Mouse (Mus musculus): ENCODE measurements around the gene Pla2g1b.
A peak's percentile ranks its signal among the peaks of the same experiment; 100 is the strongest.
"Not testable (repeated sequence)": the region's sequence is repeated elsewhere in the genome, so short reads cannot be mapped to it uniquely, and the experiment has no call there.

The Pla2g1b gene

DNA sequence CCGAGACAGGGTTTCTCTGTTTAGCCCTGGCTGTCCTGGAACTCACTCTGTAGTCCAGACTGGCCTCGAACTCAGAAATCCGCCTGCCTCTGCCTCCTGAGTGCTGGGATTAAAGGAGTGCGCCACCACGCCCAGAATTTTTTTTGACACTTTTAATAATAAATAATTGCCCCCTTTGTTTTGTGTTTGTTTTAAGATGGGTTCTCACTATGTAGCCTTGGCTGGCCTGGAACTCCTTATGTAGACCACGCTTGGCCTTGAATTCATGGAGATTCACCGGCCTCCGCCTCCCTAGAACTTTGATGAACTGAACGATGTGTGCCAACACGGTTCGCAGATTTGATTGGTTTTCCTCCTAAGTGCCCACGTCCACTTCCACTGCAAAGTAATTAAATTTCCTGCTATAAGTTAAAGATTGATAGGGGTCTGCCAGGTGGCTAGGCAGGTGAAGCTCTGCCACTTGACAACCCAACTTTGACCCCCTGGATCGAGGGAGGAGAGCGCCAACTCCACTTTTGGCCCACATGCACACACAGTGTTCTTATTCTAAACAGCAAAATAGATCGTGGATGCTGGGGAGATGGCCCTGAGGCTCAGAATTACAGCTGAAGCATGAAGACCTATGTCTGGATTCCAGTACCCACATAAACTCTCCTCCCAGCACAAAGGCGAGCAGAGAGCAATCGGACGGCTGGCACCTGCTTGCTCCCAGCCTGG is 19.6 kb downstream of the Pla2g1b start:
- DNase-seq, result no peak

DNA sequence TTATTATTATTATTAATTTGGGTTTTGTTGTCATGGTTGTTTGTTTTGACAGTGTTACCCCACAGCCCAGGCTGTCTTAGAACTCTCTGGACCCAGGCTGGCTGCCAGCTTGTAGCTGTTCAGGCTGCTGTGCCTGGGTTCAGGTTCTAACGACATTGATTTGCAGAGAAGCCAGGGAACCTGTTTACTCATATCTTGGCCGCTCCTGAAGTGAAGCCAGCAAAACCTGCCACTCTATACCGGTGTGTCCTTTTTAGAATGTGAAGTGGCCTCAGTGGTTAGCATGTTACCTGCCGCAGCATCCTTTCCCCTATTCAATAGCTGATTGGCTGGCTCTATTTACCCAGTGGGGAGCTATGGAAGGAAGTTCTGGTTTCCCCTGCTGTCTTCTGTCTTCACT is 20.7 kb downstream of the Pla2g1b start:
- DNase-seq, result no peak

DNA sequence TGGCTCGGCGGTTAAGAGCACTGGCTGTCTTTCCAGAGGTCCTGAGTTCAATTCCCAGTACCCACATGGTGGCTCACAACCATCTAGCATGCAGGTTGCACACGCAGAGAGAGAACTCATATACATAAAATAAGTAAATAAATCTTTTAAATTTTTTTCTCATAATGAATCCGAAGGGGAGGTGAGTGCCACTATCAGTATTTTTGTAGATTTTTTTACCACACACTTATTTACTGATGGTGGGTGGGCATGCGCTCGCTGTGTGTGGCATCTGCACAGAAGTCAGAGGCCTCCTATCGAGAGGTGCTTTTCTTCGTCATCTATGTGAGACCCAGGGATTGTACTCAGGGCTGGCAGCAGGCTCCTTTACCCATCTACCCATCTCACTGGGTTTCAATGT is 21.3 kb downstream of the Pla2g1b start:
- DNase-seq, result no peak

DNA sequence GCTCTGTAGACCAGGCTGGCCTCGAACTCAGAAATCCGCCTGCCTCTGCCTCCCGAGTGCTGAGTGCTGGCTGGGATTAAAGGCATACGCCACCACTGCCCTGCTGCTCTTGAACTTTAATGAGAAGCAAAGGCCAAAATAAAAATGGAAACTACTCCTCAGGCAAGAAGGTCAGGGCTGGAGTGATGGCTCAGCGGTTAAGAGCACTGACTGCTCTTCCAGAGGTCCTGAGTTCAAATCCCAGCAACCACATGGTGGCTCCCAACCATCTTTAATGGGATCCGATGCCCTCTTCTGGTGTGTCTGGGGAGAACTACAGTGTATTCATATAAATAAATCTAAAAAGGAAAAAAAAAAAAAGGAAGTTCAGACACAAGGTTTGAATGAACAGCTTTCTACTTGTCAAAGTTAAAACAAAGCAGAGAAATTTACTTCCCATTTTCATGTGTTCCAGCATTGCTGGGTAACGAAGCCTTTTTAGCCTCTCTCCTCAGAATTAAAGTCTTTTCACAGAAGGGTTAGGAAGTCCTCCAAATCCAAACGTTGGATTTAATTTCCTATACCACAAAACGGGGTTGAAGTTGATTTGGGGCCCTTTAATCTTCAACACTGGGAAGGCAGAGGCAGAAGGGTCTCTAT is 22.0 kb downstream of the Pla2g1b start:
- DNase-seq, result no peak

DNA sequence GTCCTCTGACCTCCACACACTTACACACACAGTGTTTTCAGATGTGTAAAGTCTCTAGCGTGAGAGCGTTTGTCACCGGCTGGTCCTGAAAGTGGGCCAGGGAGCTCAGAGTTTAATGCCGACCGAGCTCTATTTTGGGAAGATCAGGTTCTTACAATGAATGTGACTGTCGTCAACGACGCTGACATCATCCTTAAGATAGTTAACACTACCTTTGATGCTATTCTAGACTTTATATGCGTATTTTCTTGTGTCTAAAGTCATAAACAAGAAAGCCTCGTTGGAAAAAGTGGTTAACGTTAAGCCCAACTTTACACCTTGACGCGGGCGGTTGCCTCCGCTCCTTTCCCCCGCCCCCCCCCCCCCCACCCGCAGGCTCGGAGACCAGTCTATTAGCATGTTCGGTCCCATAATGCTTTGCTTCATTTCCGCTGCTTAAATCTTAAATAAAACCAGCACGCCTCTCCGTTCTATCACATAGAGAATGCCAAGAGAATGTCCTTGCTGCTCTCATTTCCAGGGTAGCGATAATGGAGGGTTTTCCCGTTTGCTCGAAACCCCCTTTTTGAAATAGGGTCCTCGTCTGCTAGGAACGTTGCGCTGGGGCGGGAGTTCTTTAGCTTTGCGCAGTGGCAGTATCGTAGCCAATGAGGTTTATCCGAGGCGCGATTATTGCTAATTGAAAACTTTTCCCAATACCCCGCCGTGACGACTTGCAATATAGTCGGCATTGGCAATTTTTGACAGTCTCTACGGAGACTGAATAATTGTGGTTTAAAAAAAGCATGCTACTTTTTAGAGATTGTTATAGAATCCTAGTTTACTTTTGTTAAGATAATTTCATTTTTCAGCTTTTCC is 23.0 kb downstream of the Pla2g1b start:
- no peak for DNase-seq

DNA sequence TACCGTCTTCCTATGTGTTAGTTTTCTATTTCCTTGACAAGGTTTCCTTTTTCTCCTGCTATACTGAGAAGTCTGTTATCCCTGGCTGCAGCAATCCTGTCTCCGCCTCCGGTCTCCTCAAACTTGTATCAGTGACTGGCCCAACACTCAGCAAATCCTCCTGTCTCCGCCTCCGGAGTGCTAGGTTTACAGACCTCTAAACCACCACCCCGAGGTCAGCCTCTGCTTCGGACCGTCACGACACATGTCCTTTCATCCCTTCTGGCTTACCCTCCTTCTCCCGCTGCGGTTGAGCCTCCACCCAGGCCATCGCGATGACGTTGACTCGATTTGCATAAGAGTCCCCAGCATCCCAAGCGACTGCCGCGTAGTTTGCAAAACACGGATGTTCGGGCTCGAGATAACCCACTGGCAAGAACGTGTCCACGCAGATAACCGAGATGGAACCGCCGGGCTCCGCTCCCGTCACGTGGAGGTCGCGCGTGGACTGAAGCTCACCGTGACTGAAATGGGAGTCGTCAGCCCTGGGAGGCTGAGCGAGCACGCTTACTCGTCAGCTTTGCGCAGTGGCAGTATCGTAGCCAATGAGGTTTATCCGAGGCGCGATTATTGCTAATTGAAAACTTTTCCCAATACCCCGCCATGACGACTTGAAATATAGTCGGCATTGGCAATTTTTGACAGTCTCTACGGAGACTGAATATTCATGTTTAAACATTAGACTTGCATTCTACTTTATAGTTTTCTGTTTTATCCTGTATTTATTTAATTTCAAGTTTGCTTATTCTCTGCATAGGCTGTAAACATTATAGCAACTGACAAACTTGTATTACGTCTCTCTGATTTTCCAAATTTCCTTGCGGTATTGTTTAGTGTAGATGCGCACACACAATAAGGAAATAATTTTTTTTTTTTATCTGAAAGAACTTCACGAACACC is 23.9 kb downstream of the Pla2g1b start:
- DNase-seq, result peak; percentile 99

DNA sequence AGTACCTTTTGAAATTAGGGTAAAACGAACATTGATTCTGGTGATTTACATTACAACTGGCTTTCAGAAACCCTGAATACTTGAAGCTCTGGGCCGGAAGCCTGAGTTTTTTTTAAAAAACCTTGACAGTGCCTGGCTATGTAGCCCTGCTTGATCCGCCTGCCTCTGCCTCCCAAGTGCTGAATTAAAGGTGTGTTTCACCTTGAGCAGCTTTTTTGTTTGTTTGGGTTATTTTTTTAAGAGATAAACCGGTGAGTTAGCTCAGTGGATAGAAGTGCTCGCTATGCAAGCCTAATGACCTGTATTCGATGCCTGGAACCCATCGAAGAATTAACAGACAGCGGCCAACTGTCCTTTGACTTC is 24.6 kb downstream of the Pla2g1b start:
- DNase-seq, result no peak

DNA sequence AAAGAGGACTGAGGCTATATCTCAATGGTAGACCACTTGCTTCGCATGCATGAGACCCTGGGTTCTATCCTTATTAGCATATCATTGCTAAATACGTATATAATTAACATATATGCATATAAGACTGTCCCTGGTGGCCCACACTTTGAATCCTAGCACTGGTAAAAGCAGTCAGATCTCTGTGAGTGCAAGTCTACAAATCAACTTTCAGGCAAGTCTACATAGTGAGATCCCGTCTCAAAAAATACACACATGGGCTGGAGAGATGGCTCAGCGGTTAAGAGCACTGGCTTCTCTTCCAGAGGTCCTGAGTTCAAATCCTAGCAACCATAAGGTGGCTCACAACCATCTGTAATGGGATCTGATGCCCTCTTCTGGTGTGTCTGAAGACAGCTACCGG is 25.0 kb downstream of the Pla2g1b start:
- DNase-seq, result peak; percentile 69

DNA sequence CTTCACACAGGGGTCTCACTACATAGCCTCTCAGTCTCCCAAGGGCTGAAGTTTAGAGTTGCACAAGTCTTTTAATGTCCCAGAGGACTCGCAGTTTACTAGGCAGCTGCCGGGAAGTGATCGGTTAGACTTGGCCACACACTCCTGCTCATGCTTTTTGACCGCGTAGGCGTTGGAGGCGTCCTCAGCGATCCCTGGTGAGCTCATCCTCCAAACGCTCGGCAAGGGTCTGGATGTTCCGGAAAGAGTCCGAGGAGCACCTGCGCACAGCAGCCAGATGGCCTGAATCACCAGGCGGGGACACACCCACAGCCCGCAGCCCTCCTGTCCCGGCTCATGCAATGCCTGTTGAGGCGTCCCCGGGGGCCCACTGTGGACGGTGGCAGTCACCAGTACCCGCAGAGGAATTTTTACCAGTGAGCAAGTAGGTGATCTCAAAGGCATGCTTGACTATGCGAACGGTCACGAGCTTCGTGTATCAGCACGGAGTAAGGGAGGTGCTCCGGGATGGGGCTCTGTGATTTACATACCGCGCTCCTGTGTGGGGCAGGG is 25.8 kb downstream of the Pla2g1b start:
- peak; percentile 66 for DNase-seq

DNA sequence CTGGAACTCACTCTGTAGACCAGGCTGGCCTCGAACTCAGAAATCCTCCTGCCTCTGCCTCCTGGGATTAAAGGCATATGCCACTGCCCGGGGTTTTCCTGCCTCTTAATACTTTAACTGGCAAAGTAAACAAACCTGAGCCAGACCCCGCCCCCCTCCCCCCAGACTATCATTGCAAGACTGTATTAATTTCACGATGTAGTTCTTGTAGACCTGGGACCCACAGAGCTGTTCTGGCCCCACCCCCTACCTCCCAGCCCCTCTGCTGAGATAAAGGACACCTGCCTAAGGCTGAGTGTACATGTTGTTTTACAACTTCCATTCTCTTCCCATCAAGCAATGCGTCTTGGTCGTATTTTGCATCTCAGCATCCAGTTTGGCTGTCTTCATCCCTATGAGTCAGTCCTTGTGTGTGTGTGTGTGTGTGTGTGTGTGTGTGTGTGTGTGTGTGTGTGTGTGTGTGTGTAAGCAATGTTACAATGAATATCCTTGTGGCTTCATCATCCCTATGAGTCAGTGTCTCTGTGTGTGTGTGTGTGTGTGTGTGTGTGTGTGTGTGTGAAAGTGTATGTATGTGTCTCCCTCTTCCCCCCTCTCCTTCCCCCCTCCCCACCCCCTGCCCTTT is 26.8 kb downstream of the Pla2g1b start:
- no peak for DNase-seq

DNA sequence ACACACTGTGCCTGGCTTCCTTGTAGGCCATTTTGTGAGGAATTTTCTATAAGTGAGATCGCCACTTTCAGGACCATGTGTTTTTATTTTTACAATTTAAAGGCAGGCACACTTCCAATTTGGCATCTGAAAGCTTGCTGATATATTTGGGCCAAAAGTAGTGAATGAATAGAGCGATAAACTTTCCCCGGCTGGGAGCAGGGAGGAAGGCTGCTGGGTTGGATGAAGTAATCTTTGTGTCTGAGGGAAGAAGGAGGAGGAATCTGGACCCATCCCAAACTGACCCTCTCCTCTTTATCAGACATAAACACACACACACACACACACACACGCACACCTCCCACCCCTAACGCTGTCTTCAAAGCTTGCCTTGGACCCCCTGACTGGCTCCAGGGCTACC is 27.4 kb downstream of the Pla2g1b start:
- DNase-seq, result no peak

DNA sequence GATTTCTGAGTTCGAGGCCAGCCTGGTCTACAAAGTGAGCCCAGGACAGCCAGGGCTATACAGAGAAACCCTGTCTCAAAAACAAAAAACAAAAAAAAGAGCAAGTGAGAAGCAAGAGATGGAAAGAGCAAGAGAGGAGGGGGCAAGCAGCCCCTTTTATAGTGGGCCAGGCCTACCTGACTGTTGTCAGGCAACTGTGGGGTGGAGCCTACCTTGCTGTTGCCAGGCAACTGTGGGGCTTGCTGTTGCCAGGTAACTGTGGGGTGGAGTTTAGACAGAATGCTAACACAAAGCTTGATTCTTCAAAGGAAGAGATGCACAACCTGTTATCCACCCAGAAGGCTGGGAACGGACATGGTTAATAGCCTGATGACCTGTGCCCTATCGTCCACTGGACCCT is 29.6 kb downstream of the Pla2g1b start:
- DNase-seq, result not testable (repeated sequence)

DNA sequence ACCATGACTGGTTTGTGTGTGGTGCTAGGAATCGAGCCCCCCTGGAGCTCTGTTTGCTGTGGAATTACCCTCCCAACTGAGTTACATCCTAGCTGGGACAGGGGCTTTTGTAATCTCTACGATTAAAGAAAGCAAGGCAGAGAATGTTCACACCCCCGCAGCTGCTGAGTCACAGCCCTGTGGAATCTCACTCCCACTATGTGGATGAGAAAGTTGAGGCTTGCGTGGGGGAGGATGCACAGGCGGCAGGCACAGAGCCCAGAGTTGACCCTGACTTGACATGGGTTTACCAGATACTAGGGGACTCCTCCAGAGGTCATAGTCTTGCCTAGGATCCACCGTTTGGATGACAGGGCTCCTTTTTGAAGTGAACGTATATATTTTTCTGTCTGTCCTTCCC is 31.0 kb downstream of the Pla2g1b start:
- no peak for DNase-seq

DNA sequence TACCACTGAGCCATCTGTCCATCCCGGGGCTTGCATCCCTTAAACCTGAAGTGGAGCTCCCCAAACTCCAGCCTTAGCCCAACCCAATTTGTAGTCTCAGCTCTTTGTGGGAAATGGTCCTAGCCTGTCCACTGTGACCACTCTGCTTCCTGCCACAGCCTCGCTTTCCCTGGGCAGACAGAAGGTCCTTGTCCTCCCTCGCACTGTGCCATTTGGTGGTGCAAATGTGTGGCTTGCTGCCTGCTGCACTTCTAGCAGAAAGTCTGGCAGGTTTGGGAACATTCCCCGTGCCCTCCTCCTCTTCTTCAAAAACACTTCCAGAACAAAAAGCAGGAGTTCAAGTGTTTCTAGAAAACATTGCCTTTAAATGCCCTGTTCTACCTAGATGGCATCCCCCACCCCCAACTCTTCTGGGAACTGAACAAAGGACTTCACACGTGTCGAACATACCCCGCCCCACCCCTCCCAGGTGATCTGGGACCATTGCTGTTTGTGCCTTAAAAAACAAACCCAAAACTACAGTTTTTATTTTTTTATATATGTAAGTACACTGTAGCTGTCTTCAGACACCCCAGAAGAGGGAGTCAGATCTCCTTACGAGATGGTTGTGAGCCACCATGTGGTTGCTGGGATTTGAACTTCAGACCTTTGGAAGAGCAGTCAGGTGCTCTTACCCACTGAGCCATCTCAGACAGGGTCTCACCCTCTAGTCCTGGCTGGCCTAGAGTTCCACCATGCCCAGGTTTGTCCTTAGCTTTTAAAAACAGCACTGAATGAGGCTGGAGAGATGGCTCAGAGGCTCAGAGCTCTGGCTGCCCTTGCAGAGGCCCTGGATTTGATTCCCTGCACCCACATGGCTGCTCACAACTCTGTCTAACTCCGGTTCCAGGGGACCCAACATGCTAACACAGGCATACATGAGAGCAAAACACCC is 32.5 kb downstream of the Pla2g1b start:
- DNase-seq, result no peak

DNA sequence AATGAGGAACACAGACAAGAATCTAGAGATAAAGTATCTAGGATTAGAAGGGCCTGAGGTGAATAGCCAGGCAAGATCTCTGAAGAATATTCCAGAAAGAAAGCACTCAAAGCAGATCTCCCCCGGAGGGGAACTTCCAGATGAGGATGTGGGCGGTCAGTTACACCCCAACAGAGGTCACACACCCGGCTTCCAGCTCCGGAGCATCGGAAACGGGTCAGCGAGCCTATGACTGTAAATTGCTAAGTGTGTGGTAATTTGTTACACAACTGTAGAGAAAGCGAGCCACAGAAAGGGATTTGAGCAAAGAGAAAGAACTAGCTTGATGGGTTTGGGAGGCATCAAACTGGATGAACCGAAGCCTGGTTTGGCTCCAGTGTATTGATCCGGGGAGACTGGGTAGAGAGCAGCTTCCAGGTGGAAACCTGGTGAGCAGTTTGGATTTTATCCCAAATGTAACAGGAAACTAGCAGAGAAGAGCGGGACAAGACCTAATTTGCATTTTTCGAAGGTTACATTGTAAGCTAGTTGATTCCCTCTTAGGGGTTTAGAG is 34.4 kb downstream of the Pla2g1b start:
- no peak for DNase-seq

DNA sequence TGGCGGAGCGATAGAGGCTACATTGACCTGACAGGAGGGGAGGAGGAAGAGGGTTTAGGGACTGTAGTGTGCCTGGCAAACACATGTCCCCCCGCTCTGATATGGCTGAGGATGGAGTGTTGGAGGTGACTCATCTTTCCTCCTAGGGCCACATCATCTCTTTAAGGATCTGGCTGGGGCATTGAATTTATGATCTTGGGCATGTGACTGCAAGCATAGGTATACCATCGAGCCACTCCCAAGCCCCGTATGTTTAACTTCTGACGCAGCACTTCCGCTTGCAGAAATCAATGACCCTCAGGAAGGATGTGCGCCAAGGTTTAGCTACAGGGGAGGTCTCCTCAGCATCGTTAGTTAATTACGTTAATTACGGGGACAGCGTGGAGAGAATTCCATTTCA is 37.0 kb downstream of the Pla2g1b start:
- no peak for DNase-seq

DNA sequence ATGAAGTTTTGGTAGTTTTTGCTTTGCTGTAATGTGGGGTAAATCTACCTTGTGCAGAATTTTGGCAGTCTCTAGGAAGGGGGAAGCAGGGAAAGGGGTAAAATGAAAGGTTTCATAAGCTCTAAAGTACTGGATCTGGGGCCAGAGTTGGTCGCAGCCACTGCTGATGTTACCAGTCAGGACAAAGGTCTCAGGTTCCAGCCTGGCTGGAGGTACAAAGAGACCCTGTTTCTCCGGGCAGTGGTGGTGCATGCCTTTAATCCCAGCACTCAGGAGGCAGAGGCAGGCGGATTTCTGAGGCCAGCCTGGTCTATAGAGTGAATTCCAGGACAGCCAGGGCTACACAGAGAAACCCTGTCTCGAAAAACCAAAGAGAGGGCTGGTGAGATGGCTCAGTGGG is 39.6 kb downstream of the Pla2g1b start:
- not testable (repeated sequence) for DNase-seq

DNA sequence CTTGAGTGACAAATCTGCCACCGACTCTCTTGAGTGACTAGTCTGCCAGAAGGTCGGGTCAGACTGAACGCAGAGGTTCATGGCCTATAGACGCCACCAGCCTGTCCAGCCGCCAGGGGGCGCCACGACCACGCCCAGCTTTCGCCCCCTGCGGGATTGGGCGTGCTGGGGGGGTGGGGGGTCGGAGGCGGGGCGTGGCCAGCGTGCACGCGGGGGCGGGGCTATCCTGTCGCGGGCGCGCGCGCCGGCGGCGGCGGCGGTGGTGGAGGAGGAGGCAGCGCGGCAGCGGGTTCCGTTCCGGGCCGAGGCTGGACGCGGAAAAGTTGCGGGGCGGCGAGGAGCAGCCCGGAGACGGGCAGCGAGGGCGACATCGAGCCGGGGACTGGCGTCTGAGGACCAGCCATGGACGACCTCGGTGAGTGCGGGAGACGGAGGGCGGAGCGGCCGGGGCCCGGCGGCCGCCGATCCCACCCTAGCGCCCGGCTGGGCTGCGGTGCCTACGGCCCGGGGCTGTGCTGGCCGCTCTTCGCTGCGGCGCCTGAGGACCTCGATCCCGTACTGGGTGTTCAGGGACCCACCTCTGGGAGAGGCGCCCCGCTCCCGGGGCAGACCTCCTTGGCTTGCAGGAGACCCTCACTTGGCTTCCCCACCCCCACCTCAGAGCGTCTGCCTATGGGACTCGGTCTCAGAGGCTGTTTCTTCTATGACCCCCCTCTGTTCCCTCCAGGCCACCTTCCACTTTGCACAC is 40.6 kb downstream of the Pla2g1b start, which contains the start of gene Pxn:
Gene Pxn (plus strand): TSS at position 223 of the 748 bp plus-strand sequence.
- peak; percentile 94 for DNase-seq

DNA sequence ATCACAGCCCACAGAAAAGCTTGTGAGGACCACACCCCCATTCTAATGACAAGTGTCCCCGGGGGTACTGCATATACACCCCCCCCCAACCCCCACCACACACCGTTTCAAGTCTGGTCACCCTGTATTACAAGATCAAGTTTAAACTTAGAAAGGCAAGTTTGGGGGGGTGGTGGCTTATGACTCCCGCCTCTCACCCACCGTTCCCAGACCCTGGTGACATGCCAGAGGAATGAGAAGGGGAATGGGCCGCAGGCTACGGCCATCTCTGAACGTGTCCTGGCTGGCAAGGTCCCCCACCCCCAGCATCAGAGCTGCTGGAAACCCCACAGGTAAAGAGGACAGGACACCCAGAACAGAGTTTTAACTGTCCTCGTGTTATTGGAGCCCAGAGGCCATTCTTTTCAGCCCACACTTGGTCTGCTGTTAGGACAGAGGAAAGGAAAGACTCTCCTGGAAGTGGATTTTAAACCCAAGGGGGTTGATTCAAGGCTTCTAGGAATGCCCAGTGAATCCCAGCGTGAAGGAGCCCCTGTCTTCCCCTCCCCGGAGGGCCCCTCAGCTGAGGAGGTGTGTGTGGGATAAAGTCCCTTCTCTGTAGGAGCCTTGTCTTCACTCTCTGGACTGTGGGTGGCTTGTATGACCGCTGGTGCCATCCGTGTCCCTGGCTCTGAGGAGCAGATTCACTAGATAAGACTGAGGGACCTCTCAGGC is 41.4 kb downstream of the Pla2g1b start:
- DNase-seq, result no peak

All from retina, postnatal 1 day (tissue).